Mouse (Mus musculus) fibroblast of lung, adult 2 months (primary cell): ENCODE measurements at regions not wholly inside any gene's neighbourhood (a gene's known extent, or its start where the extent isn't known, plus 50 kb on each side); places are given as distances from the start of the nearest gene placed in this dataset.
"Not testable (repeated sequence)": the region's sequence is repeated elsewhere in the genome, so short reads cannot be mapped to it uniquely, and the experiment has no call there.

Experiments
- DNase-seq: peaks from one replicate; pipeline ENCODE4 v3.0.0-alpha.2; 2011; ENCODE audit warnings: low read depth

DNA sequence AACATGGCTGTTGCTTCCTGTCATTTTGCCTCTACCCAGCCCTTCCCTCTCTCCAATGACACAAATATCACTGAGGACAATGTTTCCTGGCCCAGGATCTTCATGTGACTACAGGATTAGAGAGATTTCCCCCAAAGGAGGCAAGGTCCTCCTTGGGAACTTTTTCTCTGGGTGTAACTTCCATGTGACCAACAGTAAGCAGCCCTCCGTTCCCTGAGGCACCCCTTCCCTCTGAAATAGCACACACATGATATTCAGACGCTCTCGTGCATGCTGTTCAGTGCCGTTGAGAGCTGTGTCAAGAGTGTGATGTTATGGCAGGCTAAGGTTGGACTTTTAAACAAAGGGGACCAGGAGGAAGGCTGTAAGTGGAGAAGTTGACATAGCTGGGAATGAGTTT lies 169.2 kb upstream of the Otx2 start:
- DNase-seq: no peak

DNA sequence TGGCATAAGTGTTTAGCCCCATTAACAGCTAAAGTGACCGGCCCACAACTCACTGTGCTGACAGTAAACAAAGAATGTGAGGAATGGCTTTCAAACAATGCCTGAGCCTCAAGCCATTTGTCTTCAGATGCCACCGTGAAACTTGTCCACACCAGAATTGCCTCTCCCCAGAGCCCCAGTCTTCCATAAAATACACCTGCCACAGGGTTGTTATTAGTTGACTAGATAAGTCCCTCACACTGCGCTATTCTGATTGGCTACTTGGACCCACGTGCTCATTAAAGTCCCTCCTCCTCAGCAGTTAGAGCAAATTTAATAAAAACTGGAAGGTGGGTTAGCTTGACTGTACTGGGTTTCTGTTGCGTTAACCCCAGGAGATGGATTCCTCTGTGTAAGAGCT lies 167.7 kb upstream of the Otx2 start:
- DNase-seq: no peak

DNA sequence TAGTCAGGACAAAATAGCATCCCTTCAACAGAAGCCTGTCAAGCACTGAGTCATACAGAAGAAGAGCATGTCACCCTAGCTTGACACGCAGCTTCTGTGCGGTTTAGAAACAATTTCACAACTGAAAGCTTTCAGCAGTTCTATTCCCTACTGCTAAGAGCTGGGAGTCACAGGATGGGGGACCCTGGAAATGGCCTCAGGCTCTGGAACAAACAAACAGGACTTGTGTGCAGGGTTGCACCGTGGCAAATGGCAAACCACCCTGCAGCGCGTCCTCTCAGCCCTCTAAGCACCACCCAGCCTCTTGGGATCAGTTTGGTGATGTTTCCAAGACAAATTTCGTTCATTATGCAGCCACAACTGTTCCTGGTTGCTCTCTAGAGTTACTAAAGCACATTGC lies 163.6 kb upstream of the Otx2 start:
- no peak for DNase-seq

DNA sequence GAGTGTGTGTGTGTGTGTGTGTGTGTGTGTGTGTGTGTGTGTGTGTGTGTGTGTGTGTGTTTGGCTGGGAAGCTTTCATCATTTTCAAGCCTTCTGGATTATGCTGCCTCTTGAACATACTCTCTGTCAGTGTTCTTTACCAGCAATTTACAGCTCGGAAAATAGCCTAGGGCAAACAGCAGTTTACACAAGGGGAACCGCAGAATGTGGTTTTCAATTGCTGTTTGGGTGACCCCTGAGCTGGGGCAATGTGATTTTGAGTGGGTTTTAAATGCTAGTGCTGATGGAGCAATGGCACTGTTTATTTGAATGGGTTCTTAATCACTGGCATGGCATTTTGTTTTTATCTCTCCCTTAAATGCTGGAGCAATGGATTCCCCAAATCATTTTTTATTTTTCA lies 162.5 kb upstream of the Otx2 start:
- DNase-seq: no peak

DNA sequence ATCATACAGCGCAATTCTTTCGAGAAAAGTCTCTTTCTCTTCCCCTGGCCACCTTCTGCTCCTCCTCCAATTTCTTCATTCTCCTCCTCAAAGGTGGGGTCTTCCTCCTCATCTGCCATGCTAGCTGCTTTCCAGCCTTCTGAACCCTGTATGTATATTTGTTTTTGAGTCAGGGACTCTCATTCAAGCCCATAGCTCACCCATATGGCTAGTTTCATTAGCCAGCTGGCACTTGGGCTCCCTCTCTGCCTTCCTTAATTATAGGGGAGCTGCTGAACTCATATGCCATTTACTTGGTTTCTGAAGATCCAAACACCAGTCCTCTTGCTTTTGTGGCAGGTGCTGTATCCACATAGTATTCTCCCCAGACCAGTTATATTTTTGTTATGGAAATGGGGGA lies 160.8 kb upstream of the Otx2 start:
- DNase-seq: no peak

DNA sequence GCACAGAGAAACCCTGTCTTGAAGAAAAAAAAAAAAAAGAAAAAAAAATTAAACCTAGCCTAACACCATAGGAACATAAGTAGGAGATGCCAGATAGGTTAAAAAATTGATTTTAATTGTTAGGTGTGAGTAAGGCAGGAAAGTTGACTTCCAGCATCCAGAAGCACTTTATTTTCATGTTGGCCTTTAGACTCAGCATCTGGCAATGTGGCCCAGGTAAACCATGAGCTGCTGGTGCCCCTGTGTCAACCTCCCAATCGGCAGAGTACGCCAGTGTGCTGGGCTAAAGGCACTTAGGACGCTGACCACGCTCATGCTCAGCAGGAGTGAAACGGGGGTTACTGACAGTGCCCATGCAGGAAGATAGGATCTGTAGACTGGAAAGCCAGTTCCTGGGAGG lies 152.8 kb upstream of the Otx2 start:
- no peak for DNase-seq

DNA sequence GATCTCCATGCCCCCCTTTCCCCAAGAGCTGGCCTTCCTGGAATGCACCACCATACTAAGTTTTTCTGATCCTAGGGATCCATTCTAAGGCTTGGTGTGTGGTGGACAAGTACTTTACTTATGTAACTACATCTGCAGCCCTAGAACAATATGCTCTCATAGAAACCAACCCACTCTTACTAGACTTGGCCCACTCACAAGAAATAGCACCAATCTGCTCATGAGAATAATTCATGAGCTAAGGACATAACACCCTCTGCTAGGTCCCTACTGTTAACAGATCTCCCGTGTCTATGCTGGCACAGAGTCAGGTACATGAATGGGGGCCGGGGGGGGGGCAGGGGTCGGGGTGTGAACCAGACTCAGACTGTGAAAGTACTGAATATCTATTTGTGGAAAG lies 150.8 kb upstream of the Otx2 start:
- no peak for DNase-seq

DNA sequence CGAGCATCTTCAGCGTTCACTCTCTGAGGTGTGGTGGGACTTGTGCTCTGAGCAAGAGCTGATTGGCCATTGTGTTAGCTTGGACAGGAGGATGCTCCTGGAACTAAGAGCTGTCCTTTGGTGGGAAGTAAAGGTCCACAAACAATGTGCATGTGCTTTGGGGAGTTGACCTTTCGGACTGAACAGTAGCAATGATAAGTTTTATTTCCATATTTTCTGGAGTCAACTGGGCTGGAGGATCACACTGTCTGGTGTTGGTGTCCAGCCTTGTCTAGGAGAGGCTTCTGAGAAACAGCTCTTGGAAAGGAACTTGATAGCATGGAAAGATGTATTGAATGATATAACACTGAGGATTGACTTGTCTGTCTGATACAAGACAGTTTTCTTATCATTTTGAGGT lies 142.3 kb upstream of the Otx2 start:
- no peak for DNase-seq

DNA sequence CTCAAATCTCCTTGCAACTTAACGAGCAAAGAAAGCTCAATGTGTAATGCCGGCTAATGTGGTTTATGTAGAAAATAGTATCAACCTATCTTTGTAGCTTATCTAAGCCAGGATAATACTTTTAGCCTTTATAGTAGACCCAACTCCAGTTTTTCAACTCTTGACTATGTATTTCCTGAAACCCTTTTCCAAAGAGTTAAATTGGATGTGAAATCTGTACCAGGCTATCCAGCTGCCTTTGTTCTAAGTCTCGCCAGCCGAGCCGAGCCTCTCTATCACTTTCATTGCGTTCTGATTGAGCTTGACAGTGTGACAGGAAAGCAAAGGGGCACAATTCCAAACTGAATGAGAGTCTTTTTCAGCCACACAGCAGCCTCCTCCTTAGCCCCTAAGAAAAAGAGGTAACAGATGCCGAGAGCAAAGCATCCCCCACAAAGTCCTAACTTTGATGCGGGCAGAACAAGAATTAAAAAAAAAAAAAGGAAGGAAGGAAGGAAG lies 141.7 kb upstream of the Otx2 start:
- DNase-seq: no peak

DNA sequence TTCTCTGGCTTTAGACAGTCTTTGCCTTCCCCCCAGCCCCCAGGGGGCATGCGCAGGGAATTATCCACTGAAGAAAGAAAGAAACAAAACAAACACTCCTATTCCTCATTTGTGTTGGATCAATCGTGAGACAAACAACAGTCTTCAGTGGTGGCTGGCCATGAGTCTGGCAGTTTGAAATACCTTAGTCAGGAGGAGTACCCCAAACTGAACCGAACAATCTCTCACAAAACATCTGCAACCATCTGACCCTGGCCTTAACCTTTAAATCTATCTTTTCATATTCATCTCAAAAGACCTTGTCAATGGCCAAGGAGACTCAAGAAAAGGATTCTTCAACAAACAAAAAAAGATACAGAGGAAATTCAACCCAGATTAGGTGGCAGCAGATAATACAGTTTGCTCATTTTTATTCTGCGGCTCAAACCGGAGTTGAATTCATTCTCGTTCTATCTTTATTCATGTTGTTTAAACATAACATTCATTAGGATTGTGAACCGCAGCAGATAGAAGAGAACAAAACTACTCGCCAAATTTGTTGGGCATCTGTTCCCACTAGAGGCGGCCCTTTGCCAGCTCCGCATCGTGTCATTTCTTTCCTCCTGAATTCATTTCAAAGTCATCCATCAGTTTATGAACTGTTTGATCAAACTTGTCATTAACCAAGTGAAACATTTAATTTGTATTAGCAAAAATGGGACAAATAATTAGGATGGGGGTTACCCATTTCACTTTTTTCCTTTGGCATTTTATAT lies 139.3 kb upstream of the Otx2 start:
- DNase-seq: no peak

DNA sequence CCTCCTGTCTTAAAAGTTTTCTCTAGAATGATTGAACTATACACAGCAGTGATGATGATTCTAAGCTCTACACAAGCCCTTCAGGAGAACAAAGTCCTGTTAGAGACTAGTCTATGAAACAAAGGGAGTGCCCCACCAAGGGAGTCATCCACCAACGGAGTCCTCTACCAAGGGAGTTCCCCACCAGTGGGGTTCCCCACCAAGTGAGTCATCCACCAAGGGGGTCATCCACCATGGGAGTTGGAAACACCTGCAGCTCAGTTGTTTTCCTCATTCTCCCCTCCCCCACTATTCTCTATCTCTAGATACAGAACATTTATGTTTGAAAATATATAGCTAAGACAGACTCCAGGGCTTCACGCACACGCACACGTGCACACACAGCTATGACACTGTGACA lies 130.5 kb upstream of the Otx2 start:
- DNase-seq: no peak

DNA sequence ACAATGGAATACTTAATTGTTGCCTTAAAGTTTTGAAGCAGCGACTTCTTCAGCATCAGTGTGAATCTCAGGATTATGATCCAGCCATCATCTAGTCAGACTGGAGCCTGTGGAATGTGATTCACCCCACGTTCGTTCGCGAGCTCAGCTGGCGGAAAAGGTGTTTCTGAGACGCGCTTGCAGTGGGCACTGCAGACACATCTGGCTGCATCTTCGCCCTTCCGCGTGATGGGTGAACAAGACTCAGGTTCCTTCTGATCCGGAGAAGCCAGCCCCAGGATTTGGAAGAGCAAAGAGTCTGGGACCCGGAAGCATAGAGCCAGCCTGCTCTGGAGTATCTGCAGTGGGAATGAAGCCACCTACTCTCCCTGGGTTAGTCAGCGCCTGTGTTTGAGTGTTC lies 127.7 kb upstream of the Otx2 start:
- no peak for DNase-seq

DNA sequence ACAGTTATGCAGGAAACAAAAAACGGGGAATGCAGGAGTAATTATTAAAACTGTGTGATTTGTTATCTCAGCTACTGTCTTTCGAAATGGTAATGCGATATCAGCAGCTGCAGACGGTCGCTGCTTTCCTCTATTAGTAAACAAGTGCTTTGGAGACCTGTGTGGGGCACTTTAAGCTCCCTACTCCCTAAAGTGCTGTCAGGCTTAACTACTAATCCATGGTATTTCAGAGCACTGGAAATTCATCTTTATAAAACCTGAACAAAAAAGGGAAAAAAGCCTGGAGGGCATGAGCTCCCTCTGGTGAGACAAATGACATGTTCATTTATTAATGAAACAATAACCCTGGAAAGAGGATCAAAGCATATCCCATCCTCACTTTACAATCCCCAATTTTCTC lies 127.2 kb upstream of the Otx2 start:
- DNase-seq: no peak

DNA sequence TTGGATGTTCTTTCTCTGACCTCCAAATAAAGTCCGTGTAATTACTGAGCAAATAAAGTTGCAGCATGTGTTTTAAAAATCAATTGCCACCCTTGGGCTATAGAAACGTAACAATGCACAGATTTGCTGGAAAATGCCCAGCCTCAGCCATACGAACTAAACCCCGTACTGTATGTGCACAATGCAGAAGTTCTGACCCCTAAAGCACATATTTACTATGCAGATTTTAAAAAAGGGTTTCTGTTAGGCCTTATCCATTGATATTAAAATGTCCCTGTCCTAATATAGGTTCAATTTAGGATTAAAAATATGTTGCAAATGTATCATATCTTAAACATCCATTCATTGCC lies 126.5 kb upstream of the Otx2 start:
- no peak for DNase-seq

DNA sequence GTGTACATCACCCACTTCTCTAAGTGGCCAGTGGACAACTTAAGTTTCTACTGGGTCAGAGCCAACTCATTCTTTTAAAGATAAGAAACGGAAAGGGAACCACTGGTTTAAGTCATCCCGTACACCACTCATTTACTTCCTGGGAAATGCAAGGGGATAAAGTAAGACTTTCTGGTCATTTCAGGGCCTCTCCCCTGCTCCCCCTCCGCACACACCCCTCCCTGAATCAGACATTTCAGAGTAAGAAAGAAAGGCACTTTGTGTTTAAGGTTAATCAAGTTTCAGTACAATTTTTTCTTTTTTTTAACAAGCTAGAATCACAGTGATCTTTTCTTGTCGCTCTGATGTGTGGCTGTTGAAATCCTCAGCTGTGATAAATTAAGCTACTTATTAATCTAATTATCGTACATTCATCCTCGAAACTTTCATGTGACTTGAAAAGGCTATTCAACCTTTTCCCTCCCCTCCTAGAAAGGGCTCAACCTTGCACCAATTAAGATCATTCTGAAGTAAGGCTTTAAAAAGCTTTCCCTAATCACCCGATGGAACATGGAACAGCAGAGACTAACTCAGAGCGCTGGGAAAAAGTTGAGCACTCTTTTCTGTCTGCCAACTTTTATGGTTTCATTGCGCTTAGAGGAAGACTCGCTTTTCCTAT lies 126.0 kb upstream of the Otx2 start:
- no peak for DNase-seq

DNA sequence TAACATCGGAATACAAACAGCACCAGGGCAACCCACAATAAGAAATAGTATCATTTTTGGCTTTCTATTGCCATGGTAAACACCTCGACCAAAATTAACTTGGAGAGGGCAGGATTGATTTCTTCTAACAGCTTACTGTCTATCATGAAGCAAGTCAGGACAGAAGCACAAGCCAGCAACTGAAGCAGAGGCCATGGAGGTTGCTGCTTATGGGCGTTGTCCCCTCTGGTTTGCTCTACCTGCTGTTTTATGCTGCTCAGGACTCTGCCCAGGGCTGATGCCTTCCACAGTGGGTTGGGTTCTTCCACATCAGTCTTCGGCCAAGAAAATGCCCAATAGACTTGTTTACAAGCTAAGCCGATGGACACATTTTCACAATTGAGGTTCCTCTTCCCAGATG lies 117.9 kb upstream of the Otx2 start:
- no peak for DNase-seq

DNA sequence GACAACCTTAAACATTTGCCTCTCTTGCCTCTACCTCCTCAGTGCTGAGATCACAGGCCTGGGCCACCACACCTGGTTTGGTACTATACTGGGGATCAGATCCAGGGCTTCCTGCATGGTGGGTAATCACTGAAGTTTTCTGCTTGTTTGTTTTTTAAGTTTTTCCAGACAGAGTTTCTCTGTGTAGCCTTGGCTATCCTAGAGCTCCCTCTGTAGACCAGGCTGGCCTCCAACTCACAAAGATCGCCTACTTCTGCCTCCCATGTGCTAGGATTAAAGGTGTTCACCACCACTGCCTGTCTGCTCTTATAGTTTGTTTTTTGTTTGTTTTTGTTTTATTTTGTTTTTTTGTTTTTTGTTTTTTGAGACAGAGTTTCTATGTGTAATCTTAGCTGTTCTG lies 105.7 kb upstream of the Otx2 start:
- DNase-seq: no peak

DNA sequence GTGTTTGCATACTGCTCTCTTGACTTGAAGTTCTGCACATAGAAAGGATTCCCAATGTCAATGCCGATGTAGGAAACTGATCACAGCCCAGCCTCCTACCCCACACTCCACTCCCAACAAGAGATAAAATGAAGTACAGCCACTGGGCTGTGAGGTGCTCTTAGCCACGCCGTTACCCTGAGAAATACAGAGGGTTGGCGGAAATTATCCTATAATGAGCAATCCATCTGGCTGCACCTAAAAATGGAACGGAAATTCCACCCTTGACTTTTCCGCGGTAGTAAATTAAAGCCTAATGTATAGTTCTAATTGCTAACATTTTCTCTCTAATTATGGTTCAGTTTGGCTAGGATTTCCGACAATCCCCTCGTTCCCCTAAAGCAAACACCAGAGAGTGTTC lies 97.2 kb upstream of the Otx2 start:
- DNase-seq: no peak

DNA sequence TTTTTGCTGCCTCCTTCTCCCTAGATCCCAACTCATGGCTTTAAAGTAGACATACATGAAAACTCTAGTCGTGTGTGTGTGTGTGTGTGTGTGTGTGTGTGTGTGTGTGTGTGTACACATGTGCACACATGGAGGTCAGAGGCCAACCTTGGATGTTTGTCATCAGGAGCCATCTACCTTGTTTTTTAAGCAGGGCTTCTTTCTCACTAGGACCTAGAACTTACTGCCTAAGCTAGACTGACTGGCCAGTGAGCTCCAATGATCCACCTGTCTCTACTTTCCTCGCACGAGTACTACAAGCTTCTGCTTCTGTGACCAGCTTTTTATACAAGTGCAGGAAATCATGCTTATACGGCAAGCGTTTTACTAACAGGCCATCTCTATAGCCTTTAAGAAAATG lies 89.1 kb upstream of the Otx2 start:
- DNase-seq: no peak

DNA sequence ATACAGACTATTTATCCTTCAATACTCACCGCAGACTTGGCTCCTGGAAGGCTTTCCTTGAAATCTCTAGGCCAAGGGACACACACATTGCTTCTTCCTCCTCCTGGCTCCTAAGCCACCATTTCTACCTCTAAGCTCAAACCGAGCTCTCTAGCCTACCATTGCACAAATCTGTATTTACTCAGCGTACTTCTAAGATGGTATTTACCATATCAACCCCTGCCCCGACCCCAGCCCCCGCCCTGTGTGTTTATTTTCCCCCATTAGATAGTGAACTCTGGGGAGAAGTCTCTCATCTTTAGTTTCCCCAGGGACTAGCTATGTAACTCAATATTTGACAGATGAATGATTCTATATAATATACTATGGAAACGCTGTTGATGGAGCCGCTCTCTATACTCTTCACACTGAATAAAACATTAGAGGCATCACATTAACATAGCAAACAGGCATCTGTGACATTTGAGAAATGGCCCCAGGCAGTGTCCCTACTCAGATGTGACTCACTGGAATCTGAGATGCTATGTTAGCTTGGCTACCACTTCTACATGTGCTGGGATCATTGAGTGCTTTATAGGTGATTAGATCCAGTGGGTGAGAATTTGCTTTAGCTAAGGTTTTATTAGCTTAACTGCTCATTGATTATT lies 87.5 kb upstream of the Otx2 start:
- no peak for DNase-seq

DNA sequence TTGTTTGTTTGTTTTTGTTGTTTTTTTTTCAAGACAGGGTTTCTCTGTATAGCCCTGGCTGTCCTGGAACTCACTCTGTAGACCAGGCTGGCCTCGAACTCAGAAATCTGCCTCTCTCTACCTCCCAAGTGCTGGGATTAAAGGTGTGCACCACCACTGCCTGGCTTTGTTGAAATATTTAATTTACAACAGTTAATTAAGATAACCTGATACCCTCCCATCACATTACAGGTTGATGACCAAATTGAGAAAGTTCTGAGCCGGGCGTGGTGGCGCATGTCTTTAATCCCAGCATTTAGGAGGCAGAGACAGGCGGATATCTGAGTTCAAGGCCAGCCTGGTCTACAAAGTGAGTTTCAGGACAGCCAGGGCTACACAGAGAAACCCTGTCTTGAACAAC lies 81.5 kb upstream of the Otx2 start:
- DNase-seq: not testable (repeated sequence)

DNA sequence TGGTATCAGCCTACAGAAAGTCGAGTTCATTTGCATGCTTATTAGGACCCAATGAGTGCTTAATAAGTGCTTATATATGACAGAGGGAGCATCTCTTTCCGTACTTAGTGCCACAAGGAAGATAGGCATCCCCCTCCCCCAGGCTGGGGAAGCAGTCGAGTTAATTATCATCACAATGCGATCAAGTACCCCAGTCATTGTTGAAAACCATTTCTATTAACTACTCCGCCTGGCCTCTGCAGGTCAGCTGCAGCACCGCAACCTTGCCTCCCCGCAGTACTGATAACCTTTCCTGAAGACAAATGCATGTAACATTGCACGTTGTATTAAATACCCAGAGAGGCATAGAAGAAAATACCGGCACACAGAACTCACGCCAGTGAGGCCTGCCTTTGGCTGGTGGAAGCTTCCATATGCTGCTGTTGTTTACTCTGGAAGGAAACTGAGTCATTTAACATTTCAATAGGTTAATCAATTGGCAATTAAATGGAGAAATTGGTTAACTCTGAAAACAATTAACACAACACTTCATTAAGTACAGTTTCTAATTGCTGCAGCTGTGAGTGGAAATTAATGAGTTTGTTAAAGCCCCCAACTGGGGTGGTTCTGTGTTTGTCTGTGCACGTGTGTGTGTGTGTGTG lies 80.6 kb upstream of the Otx2 start:
- no peak for DNase-seq

DNA sequence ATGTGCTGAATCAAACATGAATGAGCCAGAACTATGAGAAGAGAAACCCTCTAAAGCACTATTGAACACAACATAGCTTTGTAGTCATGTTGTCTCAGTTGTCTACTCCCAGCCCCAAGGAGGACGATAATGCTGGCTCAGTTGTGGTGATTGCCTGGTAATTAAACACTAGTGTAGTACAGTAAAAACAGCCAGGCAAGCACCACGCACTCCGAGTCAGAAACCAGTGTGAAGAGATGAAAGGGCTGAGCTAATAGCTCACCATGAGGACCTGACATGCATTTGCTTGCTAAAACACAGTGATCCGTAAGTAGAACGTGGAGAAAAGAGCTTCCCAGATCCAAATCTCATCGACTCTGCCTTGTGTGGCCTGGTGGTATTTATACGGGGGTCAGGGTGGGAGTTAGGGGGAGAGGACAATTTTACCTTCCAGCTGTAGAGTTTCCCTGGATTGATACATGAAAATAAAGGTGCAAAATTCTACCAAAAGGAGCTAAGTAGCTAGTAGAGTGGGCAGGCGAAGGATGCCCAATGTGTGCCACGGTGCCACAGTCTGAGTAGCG lies 80.0 kb upstream of the Otx2 start:
- DNase-seq: no peak
